Mouse (Mus musculus): ENCODE measurements at regions not wholly inside any gene's neighbourhood (a gene's known extent, or its start where the extent isn't known, plus 50 kb on each side); places are given as distances from the start of the nearest gene placed in this dataset.
"Not testable (repeated sequence)": the region's sequence is repeated elsewhere in the genome, so short reads cannot be mapped to it uniquely, and the experiment has no call there.

GRCm38 (mm10) chr1:12577978-12578377 lies 1164.1 kb downstream of the A830018L16Rik start:
- ATAC-seq (ENCODE audit: insufficient number of reproducible peaks, insufficient read depth, low FRiP score, low TSS enrichment): no peak
- H3K4me2 ChIP-seq (replicated peaks): no peak overlapping the region
- H3K9ac ChIP-seq: no peak overlapping the region
- no peaks in the 10 kb centered on the region for H3K36me3 ChIP-seq
- H3K4me3 ChIP-seq: no peak overlapping the region
- no peak overlapping the region for H3K27ac ChIP-seq
- 67% methylated on average over 1 of the region's 1 CpGs for WGBS
- H3K27me3 ChIP-seq: no peaks in the 10 kb centered on the region
- no peaks in the 10 kb centered on the region for H3K9me3 ChIP-seq
- peaks cover 4% of the 10 kb centered on the region; the same call in 1 of the 2 replicates for H3K4me1 ChIP-seq

- Histone ChIP-seq H3K4me3 (no peak overlapping the region), H3K9ac (no peak overlapping the region), H3K4me1 (no peaks in the 10 kb centered on the region), H3K27ac (no peak overlapping the region), H3K4me2 (replicated peaks) (no peak overlapping the region), H3K9me3 (no peaks in the 10 kb centered on the region), H3K36me3 (no peaks in the 10 kb centered on the region), H3K27me3 (no peaks in the 10 kb centered on the region)
- WGBS: 54% methylated on average over 3 of the region's 3 CpGs
- no peak for ATAC-seq (ENCODE audit: insufficient number of reproducible peaks, insufficient read depth, low FRiP score, low TSS enrichment)
Measured at GRCm38 (mm10) chr1:12583012-12583411, 1169.1 kb downstream of the A830018L16Rik start.

GRCm38 (mm10) chr1:12586981-12587380 lies 1173.1 kb downstream of the A830018L16Rik start:
- WGBS: 94% methylated on average over 6 of the region's 6 CpGs
- H3K4me3 ChIP-seq; H3K9me3 ChIP-seq; H3K4me2 ChIP-seq (replicated peaks); H3K4me1 ChIP-seq; H3K27ac ChIP-seq; H3K36me3 ChIP-seq; ATAC-seq (ENCODE audit: insufficient number of reproducible peaks, insufficient read depth, low FRiP score, low TSS enrichment); H3K27me3 ChIP-seq; H3K9ac ChIP-seq: not testable (repeated sequence)

- no peaks in the 10 kb centered on the region for H3K9me3 ChIP-seq
- no peak overlapping the region for H3K27ac ChIP-seq
- ATAC-seq (ENCODE audit: insufficient number of reproducible peaks, insufficient read depth, low FRiP score, low TSS enrichment): no peak
- 86% methylated on average over 4 of the region's 4 CpGs for WGBS
- no peaks in the 10 kb centered on the region for H3K27me3 ChIP-seq
- H3K4me3 ChIP-seq: no peak overlapping the region
- no peaks in the 10 kb centered on the region for H3K4me1 ChIP-seq
- H3K36me3 ChIP-seq: no peaks in the 10 kb centered on the region
- no peak overlapping the region for H3K9ac ChIP-seq
- no peak overlapping the region for H3K4me2 ChIP-seq (replicated peaks)
Measured at GRCm38 (mm10) chr1:12612102-12612501, 1198.2 kb downstream of the A830018L16Rik start.

- Histone ChIP-seq H3K36me3 (no peaks in the 10 kb centered on the region), H3K9me3 (no peaks in the 10 kb centered on the region), H3K27me3 (no peaks in the 10 kb centered on the region), H3K4me2 (replicated peaks) (no peak overlapping the region), H3K27ac (no peak overlapping the region), H3K4me3 (no peak overlapping the region), H3K4me1 (no peaks in the 10 kb centered on the region), H3K9ac (no peak overlapping the region)
- ATAC-seq (ENCODE audit: insufficient number of reproducible peaks, insufficient read depth, low FRiP score, low TSS enrichment): no peak
- WGBS: 55% methylated on average over 3 of the region's 3 CpGs
Measured at GRCm38 (mm10) chr1:12615303-12615702, 1201.4 kb downstream of the A830018L16Rik start.

- 69% methylated on average over 10 of the region's 10 CpGs for WGBS
- Histone ChIP-seq H3K36me3 (no peaks in the 10 kb centered on the region), H3K9ac (no peak overlapping the region), H3K4me1 (no peaks in the 10 kb centered on the region), H3K4me2 (replicated peaks) (no peak overlapping the region), H3K27me3 (no peaks in the 10 kb centered on the region), H3K4me3 (no peak overlapping the region), H3K27ac (no peak overlapping the region), H3K9me3 (no peaks in the 10 kb centered on the region)
- no peak for ATAC-seq (ENCODE audit: insufficient number of reproducible peaks, insufficient read depth, low FRiP score, low TSS enrichment)
Measured at GRCm38 (mm10) chr1:12615733-12616481, 1202.0 kb downstream of the A830018L16Rik start.

GRCm38 (mm10) chr1:12619981-12620380 lies 1206.1 kb downstream of the A830018L16Rik start:
- no peaks in the 10 kb centered on the region for H3K9me3 ChIP-seq
- no peak overlapping the region for H3K4me2 ChIP-seq (replicated peaks)
- no peak overlapping the region for H3K4me3 ChIP-seq
- no peak overlapping the region for H3K27ac ChIP-seq
- H3K27me3 ChIP-seq: no peaks in the 10 kb centered on the region
- no peak overlapping the region for H3K9ac ChIP-seq
- WGBS: 82% methylated on average over 2 of the region's 2 CpGs
- no peaks in the 10 kb centered on the region for H3K36me3 ChIP-seq
- ATAC-seq (ENCODE audit: insufficient number of reproducible peaks, insufficient read depth, low FRiP score, low TSS enrichment): no peak
- H3K4me1 ChIP-seq: no peaks in the 10 kb centered on the region

- H3K9me3 ChIP-seq: no peaks in the 10 kb centered on the region
- no peak overlapping the region for H3K4me2 ChIP-seq (replicated peaks)
- H3K4me3 ChIP-seq: no peak overlapping the region
- ATAC-seq (ENCODE audit: insufficient number of reproducible peaks, insufficient read depth, low FRiP score, low TSS enrichment): no peak
- no peaks in the 10 kb centered on the region for H3K4me1 ChIP-seq
- no peaks in the 10 kb centered on the region for H3K36me3 ChIP-seq
- no peaks in the 10 kb centered on the region for H3K27me3 ChIP-seq
- H3K9ac ChIP-seq: no peak overlapping the region
- 78% methylated on average over 6 of the region's 6 CpGs for WGBS
- no peak overlapping the region for H3K27ac ChIP-seq
Measured at GRCm38 (mm10) chr1:12620825-12621224, 1206.9 kb downstream of the A830018L16Rik start.

- H3K36me3 ChIP-seq: no peaks in the 10 kb centered on the region
- H3K9me3 ChIP-seq: no peaks in the 10 kb centered on the region
- no peak for ATAC-seq (ENCODE audit: insufficient number of reproducible peaks, insufficient read depth, low FRiP score, low TSS enrichment)
- H3K27me3 ChIP-seq: no peaks in the 10 kb centered on the region
- WGBS: 89% methylated on average over 4 of the region's 4 CpGs
- H3K4me1 ChIP-seq: no peaks in the 10 kb centered on the region
- no peak overlapping the region for H3K27ac ChIP-seq
- no peak overlapping the region for H3K4me2 ChIP-seq (replicated peaks)
- no peak overlapping the region for H3K9ac ChIP-seq
- no peak overlapping the region for H3K4me3 ChIP-seq
Measured at GRCm38 (mm10) chr1:12623158-12623557, 1209.3 kb downstream of the A830018L16Rik start.

GRCm38 (mm10) chr1:12633049-12633448 lies 1219.1 kb downstream of the A830018L16Rik start:
- WGBS: 86% methylated on average over 3 of the region's 3 CpGs
- H3K4me3 ChIP-seq: no peak overlapping the region
- no peaks in the 10 kb centered on the region for H3K9me3 ChIP-seq
- peaks cover 3% of the 10 kb centered on the region; the same call in 1 of the 2 replicates for H3K4me1 ChIP-seq
- no peaks in the 10 kb centered on the region for H3K27me3 ChIP-seq
- H3K27ac ChIP-seq: no peak overlapping the region
- no peak overlapping the region for H3K9ac ChIP-seq
- no peak overlapping the region for H3K4me2 ChIP-seq (replicated peaks)
- ATAC-seq (ENCODE audit: insufficient number of reproducible peaks, insufficient read depth, low FRiP score, low TSS enrichment): no peak
- no peaks in the 10 kb centered on the region for H3K36me3 ChIP-seq

- Histone ChIP-seq H3K9me3 (no peaks in the 10 kb centered on the region), H3K27me3 (no peaks in the 10 kb centered on the region), H3K4me1 (peaks cover 3% of the 10 kb centered on the region; the same call in 1 of the 2 replicates), H3K36me3 (no peaks in the 10 kb centered on the region), H3K9ac (no peak overlapping the region), H3K27ac (no peak overlapping the region), H3K4me3 (no peak overlapping the region), H3K4me2 (replicated peaks) (no peak overlapping the region)
- 52% methylated on average over 9 of the region's 9 CpGs for WGBS
- ATAC-seq (ENCODE audit: insufficient number of reproducible peaks, insufficient read depth, low FRiP score, low TSS enrichment): no peak
Measured at GRCm38 (mm10) chr1:12636326-12637147, 1222.6 kb downstream of the A830018L16Rik start.

GRCm38 (mm10) chr1:12640983-12641382 lies 1227.1 kb downstream of the A830018L16Rik start:
- no peak overlapping the region for H3K27ac ChIP-seq
- ATAC-seq (ENCODE audit: insufficient number of reproducible peaks, insufficient read depth, low FRiP score, low TSS enrichment): no peak
- H3K9me3 ChIP-seq: no peaks in the 10 kb centered on the region
- H3K4me1 ChIP-seq: peaks cover 3% of the 10 kb centered on the region; the same call in 1 of the 2 replicates
- H3K4me2 ChIP-seq (replicated peaks): no peak overlapping the region
- no peak overlapping the region for H3K4me3 ChIP-seq
- no peaks in the 10 kb centered on the region for H3K36me3 ChIP-seq
- no peaks in the 10 kb centered on the region for H3K27me3 ChIP-seq
- no peak overlapping the region for H3K9ac ChIP-seq
- WGBS: 68% methylated on average over 4 of the region's 4 CpGs
